Mouse (Mus musculus): ENCODE measurements around the gene BC016579. TPM values are rescaled to one million over a fixed set of nuclear protein-coding genes. Genes with fewer than 3 reads are reported as not detected.

The BC016579 gene
- polyA plus RNA-seq, 1 experiment from 2014 or later, result 0.54 TPM

GRCm38 (mm10) chr16:45608481-45608954 lies 45.4 kb downstream of the BC016579 start:
- Histone ChIP-seq H3K9me3 (replicated peaks) (no peaks in the 10 kb centered on the region), H3K4me3 (no peak overlapping the region), H3K27me3 (replicated peaks) (no peaks in the 10 kb centered on the region), H3K36me3 (no peaks in the 10 kb centered on the region), H3K27ac (no peak overlapping the region), H3K4me1 (peaks cover 4% of the 10 kb centered on the region; the same call in 1 of the 2 replicates), H3K9ac (no peak overlapping the region), H3K4me2 (no peak overlapping the region)
- peak; percentile 59 for ATAC-seq
- WGBS (ENCODE audit: insufficient replicate concordance), result 38% methylated on average over 4 of the region's 4 CpGs

- H3K4me1 ChIP-seq, result no peaks in the 10 kb centered on the region
- no peak for ATAC-seq
- no peaks in the 10 kb centered on the region for H3K27me3 ChIP-seq (replicated peaks)
- no peak overlapping the region for H3K9ac ChIP-seq
- H3K36me3 ChIP-seq, result no peaks in the 10 kb centered on the region
- H3K4me3 ChIP-seq, result no peak overlapping the region
- H3K4me2 ChIP-seq, result no peak overlapping the region
- H3K9me3 ChIP-seq (replicated peaks), result no peaks in the 10 kb centered on the region
- no peak overlapping the region for H3K27ac ChIP-seq
These were observed 58.4 kb downstream of the BC016579 start for GRCm38 (mm10) chr16:45595494-45595893.

- no peaks in the 10 kb centered on the region for H3K27me3 ChIP-seq (replicated peaks)
- no peak for ATAC-seq
- WGBS (ENCODE audit: insufficient replicate concordance), result 68% methylated on average over 1 of the region's 1 CpGs
These were observed 60.2 kb downstream of the BC016579 start for GRCm38 (mm10) chr16:45593656-45594055.

GRCm38 (mm10) chr16:45582512-45582911 lies 71.4 kb downstream of the BC016579 start:
- Histone ChIP-seq H3K36me3 (no peaks in the 10 kb centered on the region), H3K4me3 (no peak overlapping the region), H3K4me2 (no peak overlapping the region), H3K4me1 (peaks cover 8% of the 10 kb centered on the region), H3K9me3 (replicated peaks) (no peaks in the 10 kb centered on the region), H3K27me3 (replicated peaks) (no peaks in the 10 kb centered on the region), H3K27ac (no peak overlapping the region), H3K9ac (no peak overlapping the region)
- 23% methylated on average over 2 of the region's 2 CpGs for WGBS (ENCODE audit: insufficient replicate concordance)
- ATAC-seq, result no peak

More at GRCm38 (mm10) chr16:45593656-45594055, 60.2 kb downstream of the BC016579 start:
- no peaks in the 10 kb centered on the region for H3K36me3 ChIP-seq
- H3K4me1 ChIP-seq, result no peaks in the 10 kb centered on the region
- no peak overlapping the region for H3K4me3 ChIP-seq
- H3K27ac ChIP-seq, result no peak overlapping the region
- no peak overlapping the region for H3K9ac ChIP-seq
- no peak overlapping the region for H3K4me2 ChIP-seq
- H3K9me3 ChIP-seq (replicated peaks), result no peaks in the 10 kb centered on the region

- WGBS (ENCODE audit: insufficient replicate concordance), result 51% methylated on average over 12 of the region's 12 CpGs
These were observed 74.0 kb downstream of the BC016579 start for GRCm38 (mm10) chr16:45579883-45580282.

More at GRCm38 (mm10) chr16:45579883-45580282, 74.0 kb downstream of the BC016579 start:
- no peaks in the 10 kb centered on the region for H3K36me3 ChIP-seq
- H3K9ac ChIP-seq, result no peak overlapping the region
- H3K4me1 ChIP-seq, result peaks cover 8% of the 10 kb centered on the region
- no peak for ATAC-seq
- no peak overlapping the region for H3K4me2 ChIP-seq
- H3K4me3 ChIP-seq, result no peak overlapping the region
- no peak overlapping the region for H3K27ac ChIP-seq
- no peaks in the 10 kb centered on the region for H3K27me3 ChIP-seq (replicated peaks)
- H3K9me3 ChIP-seq (replicated peaks), result no peaks in the 10 kb centered on the region

Other genes starting within 250 kb of the BC016579 start
- 0.53 and 0.79 TPM in 2 replicates for gene Cd200, start 245.0 kb downstream of the BC016579 start, polyA plus RNA-seq (2016; fragmentation: Nextera tagmentation; extraction: Ambion mirVana)
- gene Gm609, start 161.1 kb downstream of the BC016579 start, polyA plus RNA-seq (2016; fragmentation: Nextera tagmentation; extraction: Ambion mirVana), result not detected in 2 replicates
- not detected in 2 replicates for gene Gm17783, start 122.0 kb downstream of the BC016579 start, polyA plus RNA-seq (2016; fragmentation: Nextera tagmentation; extraction: Ambion mirVana)
- not detected in 2 replicates for gene Slc9c1, start 118.8 kb downstream of the BC016579 start, polyA plus RNA-seq (2016; fragmentation: Nextera tagmentation; extraction: Ambion mirVana)
- gene Gcsam, start 43.7 kb downstream of the BC016579 start, polyA plus RNA-seq (2016; fragmentation: Nextera tagmentation; extraction: Ambion mirVana), result 1.8 and 2.3 TPM in 2 replicates
- gene Tmprss7, start 39.6 kb upstream of the BC016579 start, polyA plus RNA-seq (2016; fragmentation: Nextera tagmentation; extraction: Ambion mirVana), result 0.29 and 0.44 TPM in 2 replicates
- gene Tagln3, start 70.5 kb upstream of the BC016579 start, polyA plus RNA-seq (2016; fragmentation: Nextera tagmentation; extraction: Ambion mirVana), result 0.76 and 0.77 TPM in 2 replicates
- gene Abhd10, start 88.9 kb upstream of the BC016579 start, polyA plus RNA-seq (2016; fragmentation: Nextera tagmentation; extraction: Ambion mirVana), result 22.7 and 24.3 TPM in 2 replicates

All from liver, embryonic 12.5 days (tissue).